Mouse (Mus musculus): ENCODE results near the gene Etfa.

Gene Etfa

GRCm38 (mm10) chr9:55429242-55429975 lies 82.6 kb downstream of the Etfa start:
- intact Hi-C loops (cut with DNase I), result loop anchor here (2.0 kb wide), 1 partner anchor 107 kb away; no protein-coding TSS in a partner anchor

- intact Hi-C loops (cut with DNase I), result no loop called here
These were observed 86.7 kb downstream of the Etfa start for GRCm38 (mm10) chr9:55425271-55425810.

GRCm38 (mm10) chr9:55423451-55424424 lies 88.3 kb downstream of the Etfa start:
- intact Hi-C loops (cut with DNase I), result no loop called here

- intact Hi-C loops (cut with DNase I), result no loop called here
These were observed 90.3 kb downstream of the Etfa start for GRCm38 (mm10) chr9:55421786-55422185.

GRCm38 (mm10) chr9:55411154-55411553 lies 100.9 kb downstream of the Etfa start:
- intact Hi-C loops (cut with DNase I), result no loop called here

GRCm38 (mm10) chr9:55410430-55410829 lies 101.6 kb downstream of the Etfa start:
- intact Hi-C loops (cut with DNase I), result no loop called here

- intact Hi-C loops (cut with DNase I), result loop anchor here (10.0 kb wide), 1 partner anchor 275 kb away; no protein-coding TSS in a partner anchor
These were observed 102.2 kb downstream of the Etfa start for GRCm38 (mm10) chr9:55409833-55410232.

GRCm38 (mm10) chr9:55408851-55409250 lies 103.2 kb downstream of the Etfa start:
- intact Hi-C loops (cut with DNase I), result loop anchor here (10.0 kb wide), 1 partner anchor 274 kb away; no protein-coding TSS in a partner anchor

GRCm38 (mm10) chr9:55406773-55407172 lies 105.3 kb downstream of the Etfa start:
- intact Hi-C loops (cut with DNase I), result loop anchor here (10.0 kb wide), 1 partner anchor 272 kb away; no protein-coding TSS in a partner anchor

GRCm38 (mm10) chr9:55404976-55405702 lies 106.9 kb downstream of the Etfa start:
- intact Hi-C loops (cut with DNase I), result loop anchor here (10.0 kb wide), 1 partner anchor 270 kb away; no protein-coding TSS in a partner anchor
